Mouse (Mus musculus) heart, adult 18-20 months (tissue): ENCODE data around the gene H2-M10.6. TPM values are rescaled to one million over a fixed set of nuclear protein-coding genes. Genes with fewer than 3 reads are reported as not detected.
A peak's percentile ranks its signal among the peaks of the same experiment; 100 is the strongest.
"Not testable (repeated sequence)": the region's sequence is repeated elsewhere in the genome, so short reads cannot be mapped to it uniquely, and the experiment has no call there.

Experiments used
- DNase-seq, 2 experiments: peaks; one replicate each; pipeline ENCODE4 v3.0.0; 2021 to 2022; ENCODE audit warnings: mixed read lengths in 1 of 2
- long read RNA-seq, 2 experiments: library from polyadenylated mRNA; stranded (forward); transcript quantifications; one replicate each; pipeline ENCODE4 v2.0.0; 2021
- total RNA-seq, 2 experiments: library from RNA; stranded (reverse); gene quantifications; 2 replicates each; pipeline ENCODE4 v1.2.3; 2021

Gene H2-M10.6
- total RNA-seq = not detected
- long read RNA-seq, experiment 1 = 0 reads
- long read RNA-seq, experiment 2 = 0 reads

GRCm38 (mm10) chr17:36811871-36812270 is at the start of gene H2-M10.6:
H2-M10.6 (plus strand) TSS chr17:36812171.
- no peak for DNase-seq

- DNase-seq = no peak
Measured at GRCm38 (mm10) chr17:36763816-36764215, 48.2 kb upstream of the H2-M10.6 start.

GRCm38 (mm10) chr17:36764244-36764643 is 47.7 kb upstream of the H2-M10.6 start:
- peak; percentile 4 to 7 for DNase-seq

GRCm38 (mm10) chr17:36765403-36765802 is 46.6 kb upstream of the H2-M10.6 start:
- DNase-seq = not testable (repeated sequence)

GRCm38 (mm10) chr17:36772610-36773009 is 39.4 kb upstream of the H2-M10.6 start, which contains the start of gene H2-M10.5:
H2-M10.5 (plus strand) TSS chr17:36772910.
- DNase-seq = not testable (repeated sequence)

GRCm38 (mm10) chr17:36781533-36781932 is 30.4 kb upstream of the H2-M10.6 start:
- DNase-seq = peak in 1 of 2 experiments; percentile 4

GRCm38 (mm10) chr17:36786483-36786886 is 25.5 kb upstream of the H2-M10.6 start:
- peak; percentile 14 to 55 for DNase-seq

GRCm38 (mm10) chr17:36788351-36788750 is 23.6 kb upstream of the H2-M10.6 start:
- no peak for DNase-seq

GRCm38 (mm10) chr17:36788801-36789200 is 23.2 kb upstream of the H2-M10.6 start:
- DNase-seq = peak; percentile 52 to 76

GRCm38 (mm10) chr17:36799493-36799892 is 12.5 kb upstream of the H2-M10.6 start:
- DNase-seq = no peak

- not testable (repeated sequence) for DNase-seq
Measured at GRCm38 (mm10) chr17:36799921-36800462, 12.0 kb upstream of the H2-M10.6 start.

GRCm38 (mm10) chr17:36824005-36824404 is 12.0 kb downstream of the H2-M10.6 start:
- peak; percentile 42 to 79 for DNase-seq

GRCm38 (mm10) chr17:36825525-36825924 is 13.6 kb downstream of the H2-M10.6 start:
- no peak for DNase-seq

- DNase-seq = peak; percentile 92 to 93
Measured at GRCm38 (mm10) chr17:36826002-36826401, 14.0 kb downstream of the H2-M10.6 start.

GRCm38 (mm10) chr17:36828488-36828887 is 16.5 kb downstream of the H2-M10.6 start:
- DNase-seq = no peak

GRCm38 (mm10) chr17:36830470-36830869 is 18.5 kb downstream of the H2-M10.6 start:
- no peak for DNase-seq

- DNase-seq = no peak
Measured at GRCm38 (mm10) chr17:36832694-36833093, 20.7 kb downstream of the H2-M10.6 start.

GRCm38 (mm10) chr17:36835591-36836426 is 23.8 kb downstream of the H2-M10.6 start:
- DNase-seq = peak; percentile 75 to 81

GRCm38 (mm10) chr17:36836427-36836812 is 24.4 kb downstream of the H2-M10.6 start:
- DNase-seq = no peak

GRCm38 (mm10) chr17:36836874-36837647 is 25.1 kb downstream of the H2-M10.6 start, which contains the start of gene Trim26:
Trim26 (plus strand) TSS chr17:36837134.
- DNase-seq = peak; percentile 99

- no peak for DNase-seq
Measured at GRCm38 (mm10) chr17:36839001-36839400, 27.0 kb downstream of the H2-M10.6 start.

- no peak for DNase-seq
Measured at GRCm38 (mm10) chr17:36839931-36840330, 28.0 kb downstream of the H2-M10.6 start.
